Mouse (Mus musculus) spleen, adult 2 months (tissue): ENCODE measurements around the gene Lig1.

Experiments
- CTCF ChIP-seq: fragments of 200-500 bp; IDR thresholded peaks from 2 replicates; pipeline ENCODE4 v1.5.1; 2011; ENCODE audit warnings: mild to moderate bottlenecking, inconsistent platforms; ENCODE audit not compliant: insufficient read depth, insufficient read length, insufficient replicate concordance; ENCODE audit errors: extremely low read depth
- POLR2A ChIP-seq: fragments of 200-500 bp; IDR thresholded peaks from 2 replicates; pipeline ENCODE4 v1.6.1; 2011; ENCODE audit warnings: low read depth, low read length, inconsistent platforms

DNA sequence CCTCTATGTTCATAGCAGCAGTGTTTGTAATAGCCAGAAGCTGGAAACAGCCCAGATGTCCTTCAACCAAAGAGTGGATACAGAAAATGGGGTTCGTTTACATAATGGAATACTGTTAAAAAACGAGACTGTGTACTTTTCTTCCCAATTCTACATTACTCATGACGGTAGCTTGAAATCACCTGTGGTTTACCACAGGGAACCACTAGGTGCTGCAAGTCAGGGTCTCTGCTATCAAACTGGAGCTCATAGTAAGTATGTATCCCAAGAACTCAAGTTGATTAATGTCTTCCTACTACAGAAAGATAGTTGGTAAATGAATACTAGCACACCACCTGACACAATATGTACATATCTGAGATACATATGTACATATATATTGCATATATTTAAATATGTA lies 44.3 kb downstream of the Lig1 start:
- no peak for TF ChIP-seq POLR2A
- TF ChIP-seq CTCF, result no peak
